Mouse (Mus musculus) neural tube, embryonic 11.5 days (tissue): ENCODE results near the gene Armh2. TPM values are rescaled to one million over a fixed set of nuclear protein-coding genes. Genes with fewer than 3 reads are reported as not detected.

Experiments
- ATAC-seq: fragments of 200-750 bp; cut with Nextera tagmentation; 2 replicates; pipeline ENCODE4 v1.8.0; 2017; ENCODE audit warnings: moderate number of reproducible peaks, mild to moderate bottlenecking, moderate TSS enrichment, moderate library complexity; ENCODE audit not compliant: insufficient read depth, low FRiP score, low TSS enrichment
- DNase-seq: peaks from one replicate; pipeline ENCODE4 v3.0.0-alpha.2; 2015; ENCODE audit warnings: low spot score
- H3K27ac ChIP-seq: fragments of 300-500 bp; sonication (generic); 2 replicates; pipeline ENCODE4 v1.5.1; 2014; ENCODE audit warnings: low read depth, mild to moderate bottlenecking, low read length
- H3K27me3 ChIP-seq: fragments of 300-500 bp; sonication (generic); 2 replicates; pipeline ENCODE4 v1.6.1; 2014; ENCODE audit warnings: mild to moderate bottlenecking, low read length, mixed read lengths; ENCODE audit not compliant: control insufficient read depth, insufficient read depth
- H3K36me3 ChIP-seq: fragments of 300-500 bp; sonication (generic); 2 replicates; pipeline ENCODE4 v1.6.1; 2014; ENCODE audit warnings: mild to moderate bottlenecking, low read length, moderate library complexity, mixed read lengths; ENCODE audit not compliant: control insufficient read depth, insufficient read depth
- H3K4me1 ChIP-seq: fragments of 300-500 bp; sonication (generic); 2 replicates; pipeline ENCODE4 v1.6.1; 2014; ENCODE audit warnings: low read length, mixed read lengths; ENCODE audit not compliant: control insufficient read depth, insufficient read depth
- H3K4me2 ChIP-seq: fragments of 300-500 bp; sonication (generic); 2 replicates; pipeline ENCODE4 v1.6.1; 2014; ENCODE audit warnings: low read depth, mild to moderate bottlenecking, moderate library complexity
- H3K4me3 ChIP-seq: fragments of 300-500 bp; sonication (generic); 2 replicates; pipeline ENCODE4 v1.5.1; 2014; ENCODE audit warnings: low read depth, low read length
- H3K9ac ChIP-seq: fragments of 300-500 bp; sonication (generic); 2 replicates; pipeline ENCODE4 v1.6.1; 2014; ENCODE audit warnings: mild to moderate bottlenecking, low read length
- H3K9me3 ChIP-seq: fragments of 300-500 bp; sonication (generic); 2 replicates; pipeline ENCODE4 v1.6.1; 2016; ENCODE audit warnings: low read length; ENCODE audit not compliant: control insufficient read depth
- WGBS: fragments of 180-500 bp; shearing (Covaris S2); extraction: QIAGEN DNeasy Blood & Tissue Kit; methylation state at CpG from one replicate; pipeline ENCODE4 v1.1.7; 2014; 5-methylcytosine and 5-hydroxymethylcytosine counted together
- polyA plus RNA-seq: library from polyadenylated mRNA; unstranded; fragments of >200 nt; fragmentation: Nextera tagmentation; extraction: Ambion mirVana; gene quantifications from 2 replicates; pipeline ENCODE4 v1.2.1, GENCODE M21; 2014

The Armh2 gene
- polyA plus RNA-seq, 1 experiment from 2014 or later: not detected

- Histone ChIP-seq H3K27ac (no peak overlapping the region), H3K4me3 (no peak overlapping the region), H3K27me3 (no peaks in the 10 kb centered on the region), H3K36me3 (no peaks in the 10 kb centered on the region), H3K4me1 (no peaks in the 10 kb centered on the region), H3K4me2 (no peak overlapping the region), H3K9me3 (no peaks in the 10 kb centered on the region), H3K9ac (no peak overlapping the region)
- ATAC-seq (no peak), DNase-seq (no peak)
- WGBS: 92% methylated on average over 6 of the region's 6 CpGs
Observed at GRCm38 (mm10) chr13:24735608-24736131, 5.4 kb upstream of the Armh2 start.

DNA sequence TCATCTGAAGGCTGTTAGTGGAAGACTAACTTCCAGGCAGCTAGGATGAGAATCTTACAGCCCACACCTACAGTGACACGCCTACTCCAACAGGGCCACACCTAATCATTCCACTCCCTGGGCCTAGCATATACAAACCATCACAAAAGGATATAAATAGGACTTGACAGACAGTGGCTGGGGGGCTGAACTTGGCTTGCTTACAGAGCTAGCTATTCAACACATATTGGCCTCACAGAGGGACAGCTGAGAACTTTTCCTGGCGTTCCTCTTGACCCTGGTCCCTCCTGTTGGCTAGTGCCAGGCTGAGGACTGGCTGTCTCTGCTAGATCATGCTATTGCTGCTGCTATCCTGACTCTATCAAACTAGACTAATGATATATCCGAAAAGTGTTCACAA lies 6.8 kb downstream of the Armh2 start:
- no peak for ATAC-seq
- no peak overlapping the region for H3K4me3 ChIP-seq
- no peaks in the 10 kb centered on the region for H3K9me3 ChIP-seq
- no peaks in the 10 kb centered on the region for H3K4me1 ChIP-seq
- H3K27ac ChIP-seq: no peak overlapping the region
- no peak overlapping the region for H3K4me2 ChIP-seq
- H3K9ac ChIP-seq: no peak overlapping the region
- H3K27me3 ChIP-seq: no peaks in the 10 kb centered on the region
- H3K36me3 ChIP-seq: peaks cover 4% of the 10 kb centered on the region
- 90% methylated on average over 3 of the region's 3 CpGs for WGBS
- DNase-seq: no peak

DNA sequence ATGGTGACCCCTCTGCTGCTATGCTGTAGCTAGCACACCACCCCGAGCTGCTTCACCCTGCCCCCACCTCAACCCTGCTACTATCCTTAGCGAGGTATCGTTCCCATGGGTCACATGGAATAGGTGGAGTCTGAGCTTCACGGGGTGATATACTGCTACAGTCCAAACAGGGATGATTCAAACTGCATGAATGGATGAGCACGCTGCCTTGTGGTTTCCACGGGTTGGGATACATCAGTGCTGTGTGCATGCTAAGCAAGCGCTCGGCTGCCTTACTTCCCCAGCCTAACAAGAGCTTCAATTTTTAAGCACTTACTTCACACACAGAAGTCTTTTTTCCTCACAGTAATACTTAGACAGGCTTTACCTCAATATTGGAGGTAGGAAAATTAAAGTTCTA lies 9.8 kb downstream of the Armh2 start:
- H3K36me3 ChIP-seq: peaks cover 4% of the 10 kb centered on the region
- no peak for ATAC-seq
- WGBS: 95% methylated on average over 8 of the region's 8 CpGs

GRCm38 (mm10) chr13:24751396-24751795 lies 10.4 kb downstream of the Armh2 start:
- WGBS: 94% methylated on average over 8 of the region's 8 CpGs

More for the DNA sequence above, 9.8 kb downstream of the Armh2 start:
- Histone ChIP-seq H3K4me2 (no peak overlapping the region), H3K9me3 (no peaks in the 10 kb centered on the region), H3K27me3 (no peaks in the 10 kb centered on the region), H3K9ac (no peak overlapping the region), H3K4me1 (no peaks in the 10 kb centered on the region), H3K4me3 (no peak overlapping the region), H3K27ac (no peak overlapping the region)
- DNase-seq: no peak

GRCm38 (mm10) chr13:24756756-24757155 lies 15.7 kb downstream of the Armh2 start:
- no peak for DNase-seq
- peaks cover 5% of the 10 kb centered on the region for H3K36me3 ChIP-seq
- 95% methylated on average over 3 of the region's 3 CpGs for WGBS

More at GRCm38 (mm10) chr13:24751396-24751795, 10.4 kb downstream of the Armh2 start:
- H3K4me3 ChIP-seq: no peak overlapping the region
- no peak overlapping the region for H3K4me2 ChIP-seq
- no peaks in the 10 kb centered on the region for H3K4me1 ChIP-seq
- ATAC-seq: no peak
- no peaks in the 10 kb centered on the region for H3K9me3 ChIP-seq
- H3K27me3 ChIP-seq: no peaks in the 10 kb centered on the region
- DNase-seq: no peak
- H3K36me3 ChIP-seq: peaks cover 4% of the 10 kb centered on the region
- no peak overlapping the region for H3K27ac ChIP-seq
- no peak overlapping the region for H3K9ac ChIP-seq

GRCm38 (mm10) chr13:24757820-24758564 lies 17.0 kb downstream of the Armh2 start:
- Histone ChIP-seq H3K9ac (no peak overlapping the region), H3K4me3 (no peak overlapping the region), H3K4me2 (no peak overlapping the region), H3K36me3 (peaks cover 5% of the 10 kb centered on the region), H3K27me3 (no peaks in the 10 kb centered on the region), H3K9me3 (no peaks in the 10 kb centered on the region), H3K27ac (no peak overlapping the region), H3K4me1 (peaks cover 3% of the 10 kb centered on the region; the same call in 1 of the 2 replicates)
- DNase-seq (no peak), ATAC-seq (no peak)
- WGBS: 88% methylated on average over 12 of the region's 12 CpGs

More at GRCm38 (mm10) chr13:24756756-24757155, 15.7 kb downstream of the Armh2 start:
- Histone ChIP-seq H3K4me1 (peaks cover 3% of the 10 kb centered on the region; the same call in 1 of the 2 replicates), H3K4me2 (no peak overlapping the region), H3K4me3 (no peak overlapping the region), H3K27me3 (no peaks in the 10 kb centered on the region), H3K9me3 (no peaks in the 10 kb centered on the region), H3K27ac (no peak overlapping the region), H3K9ac (no peak overlapping the region)
- ATAC-seq: no peak

DNA sequence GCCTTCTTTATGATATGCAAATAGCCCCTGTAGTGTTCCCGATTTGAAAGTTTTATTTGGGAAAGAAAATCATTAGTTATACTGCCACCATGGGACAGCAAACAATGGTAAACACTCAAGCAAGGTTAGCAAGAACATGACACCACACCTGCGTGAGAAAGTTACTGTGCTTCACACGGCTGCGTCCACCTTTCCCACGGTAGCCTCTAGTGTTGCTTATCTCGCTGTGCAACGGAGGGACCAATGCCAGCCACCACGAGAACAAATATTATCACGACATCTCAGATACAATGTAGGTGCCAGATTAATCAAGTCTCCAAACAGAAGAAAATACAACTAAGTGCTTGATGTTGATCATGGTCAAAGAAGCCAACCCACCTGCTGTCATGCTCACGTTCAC lies 18.4 kb downstream of the Armh2 start:
- Histone ChIP-seq H3K9me3 (no peaks in the 10 kb centered on the region), H3K36me3 (peaks cover 5% of the 10 kb centered on the region), H3K9ac (no peak overlapping the region), H3K4me1 (peaks cover 3% of the 10 kb centered on the region; the same call in 1 of the 2 replicates), H3K4me3 (no peak overlapping the region), H3K27me3 (no peaks in the 10 kb centered on the region), H3K4me2 (no peak overlapping the region), H3K27ac (no peak overlapping the region)
- DNase-seq (no peak), ATAC-seq (no peak)
- 96% methylated on average over 10 of the region's 10 CpGs for WGBS

GRCm38 (mm10) chr13:24760351-24760870 lies 19.4 kb downstream of the Armh2 start:
- DNase-seq: no peak
- H3K36me3 ChIP-seq: peaks cover 5% of the 10 kb centered on the region
- H3K4me1 ChIP-seq: peaks cover 3% of the 10 kb centered on the region; the same call in 1 of the 2 replicates
- peak overlapping the region; percentile 63 for H3K4me2 ChIP-seq
- no peak overlapping the region for H3K27ac ChIP-seq
- no peak for ATAC-seq
- 72% methylated on average over 5 of the region's 5 CpGs for WGBS
- H3K9me3 ChIP-seq: no peaks in the 10 kb centered on the region
- peak overlapping the region; percentile 95 for H3K4me3 ChIP-seq
- 0 out of 2 replicates have a peak overlapping the region, but pooled peaks have one; percentile 22 for H3K9ac ChIP-seq
- H3K27me3 ChIP-seq: no peaks in the 10 kb centered on the region

GRCm38 (mm10) chr13:24761083-24761402 lies 20.0 kb downstream of the Armh2 start:
- H3K4me3 ChIP-seq: peak overlapping the region; percentile 95
- H3K4me1 ChIP-seq: peaks cover 3% of the 10 kb centered on the region; the same call in 1 of the 2 replicates
- H3K27me3 ChIP-seq: no peaks in the 10 kb centered on the region
- DNase-seq: no peak
- H3K36me3 ChIP-seq: peaks cover 5% of the 10 kb centered on the region
- 8% methylated on average over 10 of the region's 10 CpGs for WGBS
- H3K9ac ChIP-seq: peak overlapping the region; percentile 91
- H3K4me2 ChIP-seq: peak overlapping the region; percentile 63
- H3K27ac ChIP-seq: 0 out of 2 replicates have a peak overlapping the region, but pooled peaks have one; percentile 49
- ATAC-seq: no peak
- no peaks in the 10 kb centered on the region for H3K9me3 ChIP-seq
